Mouse (Mus musculus) forebrain, embryonic 16.5 days (tissue): ENCODE results near the gene Rpusd3. TPM values are rescaled to one million over a fixed set of nuclear protein-coding genes. Genes with fewer than 3 reads are reported as not detected.

Experiments
- ATAC-seq: fragments of 200-750 bp; cut with Nextera tagmentation; 2 replicates; pipeline ENCODE4 v1.8.0; 2017; ENCODE audit warnings: mild to moderate bottlenecking, moderate library complexity
- H3K27ac ChIP-seq: fragments of 300-500 bp; sonication (generic); 2 replicates; pipeline ENCODE4 v1.5.1; 2014; ENCODE audit warnings: low read length, control low read depth
- H3K27me3 ChIP-seq: fragments of 300-500 bp; sonication (generic); replicated peaks from 2 replicates; pipeline ENCODE4 v1.6.1; 2014; ENCODE audit warnings: low read length; ENCODE audit not compliant: control insufficient read depth, insufficient read depth
- H3K36me3 ChIP-seq: fragments of 300-500 bp; sonication (generic); 2 replicates; pipeline ENCODE4 v1.6.1; 2014; ENCODE audit not compliant: control insufficient read depth, insufficient read depth
- H3K4me1 ChIP-seq: fragments of 300-500 bp; sonication (generic); replicated peaks from 2 replicates; pipeline ENCODE4 v1.6.1; 2014; ENCODE audit warnings: low read length; ENCODE audit not compliant: control insufficient read depth, insufficient read depth
- H3K4me2 ChIP-seq: fragments of 300-500 bp; sonication (generic); 2 replicates; pipeline ENCODE4 v1.6.1; 2014; ENCODE audit warnings: mild to moderate bottlenecking, low read length, control low read depth
- H3K4me3 ChIP-seq: fragments of 300-500 bp; sonication (generic); replicated peaks from 2 replicates; pipeline ENCODE4 v1.5.1; 2014; ENCODE audit warnings: mild to moderate bottlenecking, low read length, control low read depth
- H3K9ac ChIP-seq: fragments of 300-500 bp; sonication (generic); replicated peaks from 2 replicates; pipeline ENCODE4 v1.6.1; 2014; ENCODE audit warnings: low read depth, low read length, control low read depth
- H3K9me3 ChIP-seq: fragments of 300-500 bp; sonication (generic); 2 replicates; pipeline ENCODE4 v1.6.1; 2016; ENCODE audit warnings: low read length; ENCODE audit not compliant: control insufficient read depth
- WGBS: fragments of 180-500 bp; shearing (Covaris S2); extraction: QIAGEN DNeasy Blood & Tissue Kit; methylation state at CpG from one replicate; pipeline ENCODE4 v1.1.7; 2014; 5-methylcytosine and 5-hydroxymethylcytosine counted together
- polyA plus RNA-seq: library from polyadenylated mRNA; unstranded; fragments of >200 nt; fragmentation: Nextera tagmentation; extraction: Ambion mirVana; gene quantifications from 2 replicates; pipeline ENCODE4 v1.2.1, GENCODE M21; 2015

Rpusd3 gene
- 13.9 and 16.3 TPM in 2 replicates for polyA plus RNA-seq

- H3K27ac ChIP-seq = 0 out of 2 replicates have a peak within 1 kb of the TSS, but pooled peaks have one; percentile 6
- WGBS = under 1% methylated on average over 25 of the region's 25 CpGs
- peak within 1 kb of the TSS; percentile 75 for H3K9ac ChIP-seq
- H3K36me3 ChIP-seq = no peaks in the 10 kb centered on the region; the same call in 1 of the 2 replicates
- no peaks in the 10 kb centered on the region for H3K27me3 ChIP-seq
- peak within 1 kb of the TSS; percentile 88 for H3K4me2 ChIP-seq
- H3K9me3 ChIP-seq = no peaks in the 10 kb centered on the region
- ATAC-seq = peak; percentile 100
- H3K4me1 ChIP-seq = peaks cover 12% of the 10 kb centered on the region
- peak within 1 kb of the TSS; percentile 74 for H3K4me3 ChIP-seq
Measured at GRCm38 (mm10) chr6:113419199-113419587, at the start of gene Rpusd3. Rpusd3 (minus strand) TSS chr6:113419340.

- H3K27me3 ChIP-seq = peaks cover 8% of the 10 kb centered on the region; the same call in 1 of the 2 replicates
- no peak overlapping the region for H3K27ac ChIP-seq
- WGBS = 61% methylated on average over 3 of the region's 3 CpGs
- peaks cover 8% of the 10 kb centered on the region for H3K4me1 ChIP-seq
- H3K9ac ChIP-seq = no peak overlapping the region
- ATAC-seq = 0 out of 2 replicates have a peak, but pooled peaks have one; percentile 7
- no peaks in the 10 kb centered on the region for H3K36me3 ChIP-seq
- no peak overlapping the region for H3K4me3 ChIP-seq
- H3K4me2 ChIP-seq = no peak overlapping the region
- no peaks in the 10 kb centered on the region for H3K9me3 ChIP-seq
Measured at GRCm38 (mm10) chr6:113468512-113468911, 49.4 kb upstream of the Rpusd3 start.

- Histone ChIP-seq H3K27me3 (peaks cover 4% of the 10 kb centered on the region; the same call in 1 of the 2 replicates), H3K27ac (no peak overlapping the region), H3K36me3 (no peaks in the 10 kb centered on the region), H3K4me2 (no peak overlapping the region), H3K9ac (no peak overlapping the region), H3K4me1 (peaks cover 8% of the 10 kb centered on the region), H3K9me3 (no peaks in the 10 kb centered on the region), H3K4me3 (no peak overlapping the region)
- WGBS = 57% methylated on average over 5 of the region's 5 CpGs
- no peak for ATAC-seq
Measured at GRCm38 (mm10) chr6:113465602-113466001, 46.5 kb upstream of the Rpusd3 start.

- Histone ChIP-seq H3K4me1 (no peaks in the 10 kb centered on the region; the same call in 1 of the 2 replicates), H3K36me3 (no peaks in the 10 kb centered on the region), H3K27ac (no peak overlapping the region), H3K9ac (no peak overlapping the region), H3K9me3 (no peaks in the 10 kb centered on the region), H3K4me2 (no peak overlapping the region), H3K27me3 (no peaks in the 10 kb centered on the region; the same call in 1 of the 2 replicates), H3K4me3 (no peak overlapping the region)
- ATAC-seq = no peak
- 65% methylated on average over 7 of the region's 7 CpGs for WGBS
Measured at GRCm38 (mm10) chr6:113464040-113464439, 44.9 kb upstream of the Rpusd3 start.

- Histone ChIP-seq H3K4me1 (no peaks in the 10 kb centered on the region), H3K36me3 (no peaks in the 10 kb centered on the region), H3K27me3 (no peaks in the 10 kb centered on the region), H3K4me2 (no peak overlapping the region), H3K27ac (no peak overlapping the region), H3K4me3 (no peak overlapping the region), H3K9ac (no peak overlapping the region), H3K9me3 (no peaks in the 10 kb centered on the region)
- WGBS = 72% methylated on average over 10 of the region's 10 CpGs
- ATAC-seq = no peak
Measured at GRCm38 (mm10) chr6:113458635-113459034, 39.5 kb upstream of the Rpusd3 start.

- no peaks in the 10 kb centered on the region for H3K27me3 ChIP-seq
- H3K9ac ChIP-seq = no peak within 1 kb of the TSS
- H3K9me3 ChIP-seq = no peaks in the 10 kb centered on the region
- H3K4me3 ChIP-seq = no peak within 1 kb of the TSS
- no peak for ATAC-seq
- H3K36me3 ChIP-seq = no peaks in the 10 kb centered on the region
- no peaks in the 10 kb centered on the region for H3K4me1 ChIP-seq
- H3K27ac ChIP-seq = no peak within 1 kb of the TSS
- 77% methylated on average over 10 of the region's 10 CpGs for WGBS
- no peak within 1 kb of the TSS for H3K4me2 ChIP-seq
Measured at GRCm38 (mm10) chr6:113457952-113458534, 38.9 kb upstream of the Rpusd3 start, which contains the start of gene Il17re. Il17re (plus strand) TSS chr6:113458484.

GRCm38 (mm10) chr6:113455007-113455406 is 35.9 kb upstream of the Rpusd3 start:
- no peak overlapping the region for H3K27ac ChIP-seq
- no peaks in the 10 kb centered on the region for H3K36me3 ChIP-seq
- H3K9me3 ChIP-seq = no peaks in the 10 kb centered on the region
- H3K4me3 ChIP-seq = no peak overlapping the region
- ATAC-seq = no peak
- H3K27me3 ChIP-seq = no peaks in the 10 kb centered on the region
- 78% methylated on average over 5 of the region's 5 CpGs for WGBS
- H3K4me1 ChIP-seq = peaks cover 5% of the 10 kb centered on the region; the same call in 1 of the 2 replicates
- H3K4me2 ChIP-seq = no peak overlapping the region
- H3K9ac ChIP-seq = no peak overlapping the region

- no peak overlapping the region for H3K4me2 ChIP-seq
- H3K27me3 ChIP-seq = no peaks in the 10 kb centered on the region
- H3K4me3 ChIP-seq = no peak overlapping the region
- H3K9me3 ChIP-seq = no peaks in the 10 kb centered on the region
- ATAC-seq = peak; percentile 54; the same call in 1 of the 2 replicates
- no peak overlapping the region for H3K27ac ChIP-seq
- WGBS = 75% methylated on average over 2 of the region's 2 CpGs
- peaks cover 5% of the 10 kb centered on the region; the same call in 1 of the 2 replicates for H3K4me1 ChIP-seq
- H3K36me3 ChIP-seq = peaks cover 11% of the 10 kb centered on the region
- H3K9ac ChIP-seq = no peak overlapping the region
Measured at GRCm38 (mm10) chr6:113451839-113452238, 32.7 kb upstream of the Rpusd3 start.

GRCm38 (mm10) chr6:113447639-113448038 is 28.5 kb upstream of the Rpusd3 start:
- H3K4me2 ChIP-seq = no peak overlapping the region
- ATAC-seq = peak; percentile 52; the same call in 1 of the 2 replicates
- no peak overlapping the region for H3K27ac ChIP-seq
- no peaks in the 10 kb centered on the region for H3K27me3 ChIP-seq
- H3K4me3 ChIP-seq = no peak overlapping the region
- no peak overlapping the region for H3K9ac ChIP-seq
- H3K36me3 ChIP-seq = peaks cover 11% of the 10 kb centered on the region
- peaks cover 13% of the 10 kb centered on the region for H3K4me1 ChIP-seq
- WGBS = 80% methylated on average over 4 of the region's 4 CpGs
- H3K9me3 ChIP-seq = no peaks in the 10 kb centered on the region
